Mouse (Mus musculus) right cerebral cortex, postnatal 25 days (tissue): Measurements from ENCODE around the gene Zfp354b.
A peak's percentile ranks its signal among the peaks of the same experiment; 100 is the strongest.

Experiments used
- DNase-seq: peaks from one replicate; pipeline ENCODE4 v3.0.0; 2022

Gene Zfp354b

GRCm38 (mm10) chr11:50931451-50931866 is at the start of gene Zfp354b:
Gene Zfp354b, minus strand, starts transcription at chr11:50931633.
- peak; percentile 80 for DNase-seq

- DNase-seq = no peak
These were observed 45.8 kb upstream of the Zfp354b start for GRCm38 (mm10) chr11:50977216-50977615.

- no peak for DNase-seq
These were observed 34.8 kb upstream of the Zfp354b start, which contains the start of gene Olfr1378 for GRCm38 (mm10) chr11:50966230-50966629. Gene Olfr1378, plus strand, starts transcription at chr11:50966530.

GRCm38 (mm10) chr11:50964886-50965285 is 33.5 kb upstream of the Zfp354b start:
- DNase-seq = no peak

- no peak for DNase-seq
These were observed 22.2 kb upstream of the Zfp354b start, which contains the start of gene Prop1 for GRCm38 (mm10) chr11:50953665-50954064. Gene Prop1, minus strand, starts transcription at chr11:50953765.

GRCm38 (mm10) chr11:50952290-50952689 is 20.9 kb upstream of the Zfp354b start:
- no peak for DNase-seq

GRCm38 (mm10) chr11:50943506-50943905 is 12.1 kb upstream of the Zfp354b start, which contains the start of gene 4933414I15Rik:
Gene 4933414I15Rik, minus strand, starts transcription at chr11:50943765.
- DNase-seq = no peak

GRCm38 (mm10) chr11:50942386-50942785 is 11.0 kb upstream of the Zfp354b start:
- no peak for DNase-seq

GRCm38 (mm10) chr11:50939621-50940366 is 8.4 kb upstream of the Zfp354b start:
- DNase-seq = no peak

- DNase-seq = no peak
These were observed 7.0 kb upstream of the Zfp354b start for GRCm38 (mm10) chr11:50938435-50938834.

- no peak for DNase-seq
These were observed 607 bp upstream of the Zfp354b start for GRCm38 (mm10) chr11:50932040-50932439.

- peak; percentile 39 for DNase-seq
These were observed 412 bp downstream of the Zfp354b start for GRCm38 (mm10) chr11:50931021-50931420.

- no peak for DNase-seq
These were observed 891 bp downstream of the Zfp354b start for GRCm38 (mm10) chr11:50930469-50931014.

- DNase-seq = peak; percentile 92
These were observed 15.6 kb downstream of the Zfp354b start, which contains the start of gene Zfp2 for GRCm38 (mm10) chr11:50915671-50916320. Gene Zfp2, minus strand, starts transcription at chr11:50916165.

GRCm38 (mm10) chr11:50914461-50914860 is 17.0 kb downstream of the Zfp354b start:
- no peak for DNase-seq

- no peak for DNase-seq
These were observed 18.1 kb downstream of the Zfp354b start for GRCm38 (mm10) chr11:50913301-50913700.

- DNase-seq = no peak
These were observed 23.3 kb downstream of the Zfp354b start for GRCm38 (mm10) chr11:50908136-50908535.

GRCm38 (mm10) chr11:50897359-50897758 is 34.1 kb downstream of the Zfp354b start:
- DNase-seq = no peak

GRCm38 (mm10) chr11:50892441-50892840 is 39.0 kb downstream of the Zfp354b start:
- DNase-seq = no peak

GRCm38 (mm10) chr11:50887390-50888128 is 43.9 kb downstream of the Zfp354b start, which contains the start of gene Zfp454:
Gene Zfp454, minus strand, starts transcription at chr11:50887651.
- DNase-seq = peak; percentile 94

GRCm38 (mm10) chr11:50886933-50887293 is 44.5 kb downstream of the Zfp354b start:
- DNase-seq = no peak

- DNase-seq = no peak
These were observed 45.1 kb downstream of the Zfp354b start for GRCm38 (mm10) chr11:50886231-50886932.
